In the genomic region with DNA sequence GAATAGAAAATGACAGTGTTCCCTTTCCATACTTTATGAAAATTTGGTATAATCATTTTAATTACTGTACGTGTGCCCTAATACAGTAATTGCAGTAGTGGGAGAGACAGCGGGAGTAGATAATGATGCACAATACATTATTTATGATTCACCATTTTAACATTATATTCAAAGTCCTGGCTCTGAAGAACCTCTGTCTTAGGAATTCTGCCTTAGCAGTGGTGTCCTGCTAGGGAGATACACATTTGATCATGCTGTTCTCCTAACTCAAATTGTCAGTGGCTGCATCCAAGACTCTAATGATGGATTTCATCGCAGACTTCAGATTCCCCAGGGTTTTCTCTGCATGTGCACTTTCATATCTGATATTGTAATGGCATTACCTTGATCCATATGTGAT, we compare ENCODE assay signal across 14 mouse cellular contexts.
"Had no signal": no experiment of that assay in that cellular context is flagged by ENCODE, and none has a peak within 500 bp of the region (broad histone marks: within the 10 kb centered on the region; RNA-seq: fewer than 3 reads in every experiment).

No protein-coding gene starts in this region.

- H3K27me3 ChIP-seq: liver, embryonic 12.5 days; midbrain, embryonic 12.5 days; neural tube, embryonic 12.5 days; stomach, embryonic 15.5 days had no signal

- H3K27ac ChIP-seq: liver, embryonic 12.5 days; liver, embryonic 14.5 days; midbrain, embryonic 12.5 days; neural tube, embryonic 12.5 days; stomach, embryonic 15.5 days; stomach, postnatal 0 days had no signal

- H3K4me3 ChIP-seq: liver, embryonic 12.5 days; midbrain, embryonic 12.5 days; neural tube, embryonic 12.5 days; stomach, embryonic 15.5 days had no signal

- H3K36me3 ChIP-seq: liver, embryonic 12.5 days; stomach, embryonic 15.5 days had no signal

- ATAC-seq: liver, embryonic 12.5 days had no signal

- H3K9me3 ChIP-seq: liver, embryonic 12.5 days; midbrain, embryonic 12.5 days; neural tube, embryonic 12.5 days; stomach, embryonic 15.5 days had no signal

- DNase-seq: lung, adult 18-20 months; lung, embryonic 14.5 days; lung, postnatal 10 days; lung, postnatal 4 days; right cerebral cortex, postnatal 14 days; thymus, adult 2 months; thymus, postnatal 25 days; thymus, postnatal 4 days had no signal

- H3K4me1 ChIP-seq: liver, embryonic 12.5 days; midbrain, embryonic 12.5 days; neural tube, embryonic 12.5 days; stomach, embryonic 15.5 days had no signal

- H3K4me2 ChIP-seq: liver, embryonic 12.5 days; lung, embryonic 14.5 days; midbrain, embryonic 12.5 days; neural tube, embryonic 12.5 days; stomach, embryonic 15.5 days had no signal

- H3K9ac ChIP-seq: liver, embryonic 12.5 days; liver, embryonic 14.5 days; lung, embryonic 14.5 days; midbrain, embryonic 12.5 days; neural tube, embryonic 12.5 days; stomach, embryonic 15.5 days had no signal
